Mouse (Mus musculus): ENCODE results near the gene Prdm16.

The Prdm16 gene

DNA sequence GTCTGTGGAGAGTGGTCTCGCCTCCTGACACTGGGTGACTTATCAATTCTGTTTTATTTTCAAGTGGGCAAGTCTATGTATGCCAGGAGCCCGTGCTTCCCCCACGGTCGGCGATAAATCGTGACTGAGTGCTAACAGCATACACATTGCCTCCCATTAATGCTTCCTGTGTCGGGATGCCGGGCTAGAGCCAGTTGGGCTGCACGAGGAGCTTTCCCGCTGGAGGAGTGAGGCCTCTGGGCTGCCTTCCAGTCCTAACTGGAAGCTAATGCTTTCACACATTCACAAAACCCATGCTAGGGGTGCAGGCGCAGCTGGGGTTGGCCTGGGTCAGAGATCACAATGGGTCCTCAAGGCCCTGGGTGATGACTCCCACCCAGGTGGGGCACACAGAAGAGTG is 212.0 kb downstream of the Prdm16 start:
- no peak for DNase-seq (ENCODE audit: low spot score in 2 of 2)

DNA sequence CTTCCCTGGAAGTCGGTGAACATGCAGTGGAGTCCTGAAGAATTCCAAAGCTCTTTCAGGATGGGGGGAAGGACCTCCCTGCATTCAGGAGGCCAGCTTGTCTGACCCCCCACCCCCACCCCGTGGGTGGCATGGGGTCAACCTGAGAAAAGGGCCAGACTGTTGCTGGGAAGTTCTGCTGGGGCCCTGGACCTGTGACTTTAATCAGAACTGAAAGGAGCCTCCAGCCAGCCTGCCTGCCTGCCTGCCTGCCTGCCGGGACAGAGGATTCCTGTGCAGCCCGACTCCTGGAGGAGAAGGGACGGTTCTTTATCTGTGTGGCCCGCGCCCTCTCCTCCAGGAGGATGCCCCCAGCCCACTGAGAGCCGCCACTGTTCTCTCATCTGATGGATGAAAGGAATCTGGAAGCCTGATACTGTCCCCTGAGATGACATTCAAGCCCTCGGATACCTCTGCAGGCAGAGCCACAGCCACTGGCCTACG is 214.2 kb downstream of the Prdm16 start:
- DNase-seq (ENCODE audit: low spot score in 2 of 2), result no peak

DNA sequence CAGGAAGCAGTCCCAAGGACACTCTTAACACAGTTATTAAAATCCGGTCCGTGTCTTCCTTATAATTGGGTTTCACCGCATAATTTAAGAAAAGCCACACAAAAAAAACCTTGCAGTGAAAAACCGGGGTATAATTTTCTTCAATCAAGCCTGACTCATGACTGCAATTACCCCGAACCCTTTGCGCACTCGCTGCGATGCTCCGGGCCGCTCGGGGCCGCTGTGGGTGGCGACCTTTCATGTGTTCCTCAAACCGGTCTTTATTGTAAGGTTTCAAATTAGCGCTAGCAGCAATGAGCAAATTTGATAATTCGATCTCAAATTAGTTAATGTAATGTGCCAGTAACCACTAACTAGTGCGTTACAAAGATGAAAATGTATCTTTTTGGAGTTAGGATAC is 215.9 kb downstream of the Prdm16 start:
- no peak for DNase-seq (ENCODE audit: low spot score in 2 of 2)

DNA sequence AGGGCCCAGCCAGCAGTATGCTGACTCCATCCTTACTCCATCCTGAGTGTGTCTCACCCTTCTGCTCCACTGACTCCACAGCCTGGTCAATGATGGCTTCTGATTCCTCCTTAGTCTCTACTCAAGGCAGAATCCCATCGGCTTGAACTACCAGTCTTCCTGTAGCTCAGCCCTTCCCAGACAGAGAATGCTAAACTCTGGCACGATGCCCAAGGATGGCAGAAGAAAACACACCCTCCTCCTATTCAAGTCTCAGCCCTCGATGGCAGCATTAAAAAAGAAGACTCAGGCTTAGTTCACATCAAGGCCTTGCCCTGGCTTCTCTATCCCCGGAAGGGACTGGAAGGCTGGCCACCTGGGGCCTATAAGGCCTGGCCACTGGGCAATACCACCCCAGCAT is 216.9 kb downstream of the Prdm16 start:
- no peak for DNase-seq (ENCODE audit: low spot score in 2 of 2)

DNA sequence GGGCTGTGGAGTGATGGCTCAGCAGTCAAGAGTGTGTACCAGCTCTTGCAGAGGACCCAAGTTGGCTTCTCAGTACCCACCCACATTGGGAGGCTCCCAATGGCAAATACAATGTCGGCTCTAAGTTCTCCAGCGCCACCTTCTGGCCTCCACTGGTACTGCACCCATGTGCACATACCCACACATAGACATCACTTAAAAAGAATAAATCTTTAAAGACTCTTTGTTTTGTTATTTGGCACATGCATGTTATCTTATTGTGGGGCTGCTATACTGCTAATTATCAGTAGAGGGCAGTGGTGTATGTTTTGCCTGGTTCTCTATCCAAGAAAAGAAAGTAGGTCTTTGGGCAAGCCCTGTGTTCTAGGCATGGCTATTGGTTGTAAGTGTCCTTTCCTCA is 217.7 kb downstream of the Prdm16 start:
- DNase-seq (ENCODE audit: low spot score in 2 of 2), result no peak

DNA sequence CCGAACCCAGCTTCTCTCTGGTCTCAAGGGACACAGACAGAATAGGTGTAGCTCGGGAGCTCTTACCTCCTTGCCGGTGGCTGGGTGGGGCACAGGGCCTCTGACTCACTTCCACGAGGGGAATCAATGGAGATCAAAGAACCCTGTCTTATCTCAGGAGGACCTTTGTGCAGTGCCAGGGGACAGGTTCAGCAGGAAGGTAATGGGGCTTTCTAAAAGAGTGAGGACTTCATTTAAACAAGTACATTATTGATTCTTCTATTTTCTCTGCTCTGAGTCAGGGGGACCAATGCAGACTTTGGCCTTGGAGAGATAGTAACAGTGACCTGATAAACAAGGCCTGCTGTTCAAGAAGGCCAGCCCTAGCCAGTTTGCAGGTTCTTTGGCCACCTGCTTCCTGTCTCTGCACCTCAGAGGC is 218.3 kb downstream of the Prdm16 start:
- DNase-seq (ENCODE audit: low spot score in 2 of 2), result peak in 1 of 2 experiments; percentile 8

DNA sequence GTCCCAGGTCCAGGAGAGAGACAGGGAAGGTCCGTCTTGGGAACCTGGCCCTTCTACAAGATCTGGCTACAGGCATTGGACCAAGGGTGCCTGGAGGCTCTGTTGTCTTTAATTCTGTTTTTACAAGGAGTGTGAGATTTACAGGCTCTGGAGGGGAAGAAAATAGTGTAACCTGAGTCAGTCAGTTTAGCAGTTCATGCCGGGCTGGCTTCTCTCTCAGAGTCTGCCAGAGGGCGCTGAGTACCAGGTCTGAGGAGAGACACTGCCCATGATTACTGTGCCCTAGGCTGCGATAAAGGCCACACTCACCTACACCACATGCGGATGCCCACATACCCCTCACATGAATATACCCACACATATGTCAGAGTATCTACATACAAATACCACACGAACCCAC is 219.9 kb downstream of the Prdm16 start:
- no peak for DNase-seq (ENCODE audit: low spot score in 2 of 2)

DNA sequence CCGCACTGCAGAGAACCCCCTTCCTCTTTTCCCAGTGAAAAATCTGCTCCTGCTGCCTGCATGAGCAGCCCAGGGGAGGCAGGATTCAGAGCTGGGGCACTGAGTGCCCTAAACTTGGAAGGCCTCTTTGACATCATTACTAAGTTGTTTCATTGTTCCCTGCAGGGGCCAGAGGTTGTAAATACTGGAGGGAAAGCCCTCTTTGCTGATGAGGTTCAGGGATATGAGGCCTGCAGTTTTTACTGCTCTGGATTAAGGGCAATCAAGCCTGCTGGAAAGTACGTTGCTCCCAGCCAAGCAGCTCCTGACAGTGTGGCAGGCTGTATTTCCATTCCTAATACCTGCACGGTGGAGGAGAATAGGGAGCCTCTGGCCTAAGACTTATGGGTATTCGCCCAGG is 221.8 kb downstream of the Prdm16 start:
- DNase-seq (ENCODE audit: low spot score in 2 of 2), result no peak

DNA sequence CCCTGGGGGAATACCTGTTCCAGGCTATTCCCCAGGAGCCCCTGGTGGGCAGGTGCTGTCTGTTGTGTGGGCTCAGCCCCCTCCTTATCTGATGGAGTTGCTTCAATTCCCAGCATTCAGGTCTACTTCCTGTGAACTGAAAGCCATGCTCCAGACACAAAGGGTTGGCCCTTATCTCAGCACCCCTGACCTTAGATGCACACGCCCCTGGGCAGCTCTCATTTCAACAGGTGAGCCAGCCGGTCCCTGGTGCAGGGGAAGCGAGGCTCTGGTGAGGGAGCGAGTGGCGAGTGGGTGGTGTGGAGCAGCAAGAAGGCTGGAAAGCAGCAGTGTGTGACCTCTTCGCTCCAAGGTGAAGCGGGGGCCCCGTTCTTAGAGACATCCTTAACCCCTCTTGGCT is 226.1 kb downstream of the Prdm16 start:
- no peak for DNase-seq (ENCODE audit: low spot score in 2 of 2)

DNA sequence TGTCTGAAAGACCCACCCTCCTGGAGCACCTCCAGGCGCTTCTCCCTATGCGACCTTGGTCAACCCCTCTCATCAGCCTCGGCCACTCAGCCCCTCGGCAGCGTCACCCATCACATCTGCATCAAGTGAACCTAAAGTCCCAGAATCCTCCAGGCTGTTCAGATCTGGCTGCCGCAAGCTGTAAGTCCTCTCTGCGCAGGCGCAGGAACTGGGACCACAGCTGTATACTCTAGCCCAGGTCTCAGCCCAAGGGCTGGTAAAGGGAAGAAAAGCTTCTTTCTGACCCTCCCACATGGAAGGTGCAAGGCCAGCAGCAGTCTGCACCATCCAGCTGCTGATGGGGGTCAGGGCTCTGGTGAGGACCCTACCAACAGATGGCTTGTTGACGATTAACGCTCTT is 226.8 kb downstream of the Prdm16 start:
- DNase-seq (ENCODE audit: low spot score in 2 of 2), result no peak

DNA sequence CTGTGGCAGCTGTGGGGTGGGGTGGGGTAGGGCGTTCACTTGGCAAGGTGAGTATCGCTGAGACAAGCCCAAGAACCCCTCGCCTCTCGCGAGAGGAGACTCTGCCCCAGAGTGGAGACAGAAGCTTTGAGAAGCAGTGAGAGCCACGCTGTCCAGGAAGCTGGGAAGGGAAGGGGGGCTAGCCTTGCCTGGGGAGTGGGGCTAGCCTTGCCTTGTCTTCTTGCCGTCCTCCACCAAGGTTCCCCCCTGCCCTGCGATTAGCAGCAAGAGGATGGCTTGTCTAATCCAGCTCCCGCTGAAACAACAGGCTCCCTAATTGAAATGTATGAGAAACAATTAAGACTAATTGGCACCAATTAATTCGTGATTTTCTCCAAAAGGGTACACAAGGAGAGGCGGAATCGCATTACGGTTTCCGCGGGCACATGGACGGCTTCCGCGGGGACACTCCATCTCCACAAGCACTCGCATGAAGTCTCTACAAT is 227.4 kb downstream of the Prdm16 start:
- DNase-seq (ENCODE audit: low spot score in 2 of 2), result no peak

DNA sequence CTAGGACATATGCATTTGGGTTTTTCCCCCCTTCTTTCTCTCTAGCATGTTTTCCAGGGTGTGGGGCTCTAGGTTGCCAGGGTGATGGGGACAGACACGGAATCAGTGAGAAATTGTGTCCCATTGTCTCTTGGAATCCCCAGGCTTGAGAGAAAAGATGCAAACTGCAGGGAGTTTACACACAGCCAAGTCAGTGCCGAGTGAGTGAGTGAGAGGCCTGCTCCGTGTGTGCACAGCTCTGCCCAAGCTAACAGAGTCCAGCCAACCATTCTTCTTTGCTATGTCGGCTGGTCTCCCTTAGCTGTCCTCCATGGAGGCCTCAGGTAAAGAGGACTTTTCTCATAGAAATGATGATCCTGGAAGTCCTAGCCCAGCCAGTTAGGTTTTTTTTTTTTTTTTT is 233.7 kb downstream of the Prdm16 start:
- DNase-seq (ENCODE audit: low spot score in 2 of 2), result no peak

DNA sequence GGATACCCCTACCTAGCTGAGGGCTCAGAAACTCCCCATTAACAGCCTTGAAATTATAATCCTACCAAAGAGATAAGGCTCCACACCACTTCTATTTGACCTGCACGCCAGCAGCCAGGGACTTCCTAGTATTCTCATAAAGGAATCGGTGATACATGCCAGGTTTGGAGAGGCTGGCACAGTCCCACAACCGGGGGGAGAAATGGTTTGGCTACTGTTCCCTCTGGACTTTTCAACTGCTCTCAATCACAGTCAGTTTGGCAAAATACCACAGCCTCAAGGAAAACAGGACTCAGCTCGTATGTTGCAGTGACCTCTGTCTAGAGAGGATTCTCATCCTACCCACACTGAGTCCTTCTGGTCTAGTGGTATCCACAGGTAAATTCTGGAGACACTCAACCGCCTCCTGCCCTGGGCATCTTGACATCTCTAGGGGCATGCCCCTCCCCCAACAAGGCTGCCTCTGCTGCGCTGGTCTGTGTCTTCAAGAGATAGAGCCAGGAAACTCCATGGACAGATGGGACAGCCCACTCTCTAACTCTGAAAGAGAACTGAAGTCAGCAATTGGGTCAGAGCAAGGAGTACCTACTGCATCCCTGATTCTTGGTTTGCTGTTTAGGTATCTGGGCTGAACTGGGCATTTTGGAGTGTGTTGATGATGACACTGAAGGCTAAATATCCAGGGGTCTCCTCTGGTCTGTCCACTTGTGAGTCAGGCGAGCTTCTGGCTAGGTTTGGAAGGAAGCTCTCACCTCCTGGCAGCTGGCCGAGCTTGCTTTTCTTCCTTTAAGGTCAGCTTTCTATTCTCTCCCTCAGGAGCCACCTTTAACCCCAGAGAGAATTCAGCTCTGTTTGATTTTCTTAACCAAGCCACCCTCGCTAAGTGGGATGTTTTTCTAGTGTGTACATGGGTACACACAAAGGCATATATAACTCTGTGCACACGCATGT is 234.4 kb downstream of the Prdm16 start:
- no peak for DNase-seq (ENCODE audit: low spot score in 2 of 2)

DNA sequence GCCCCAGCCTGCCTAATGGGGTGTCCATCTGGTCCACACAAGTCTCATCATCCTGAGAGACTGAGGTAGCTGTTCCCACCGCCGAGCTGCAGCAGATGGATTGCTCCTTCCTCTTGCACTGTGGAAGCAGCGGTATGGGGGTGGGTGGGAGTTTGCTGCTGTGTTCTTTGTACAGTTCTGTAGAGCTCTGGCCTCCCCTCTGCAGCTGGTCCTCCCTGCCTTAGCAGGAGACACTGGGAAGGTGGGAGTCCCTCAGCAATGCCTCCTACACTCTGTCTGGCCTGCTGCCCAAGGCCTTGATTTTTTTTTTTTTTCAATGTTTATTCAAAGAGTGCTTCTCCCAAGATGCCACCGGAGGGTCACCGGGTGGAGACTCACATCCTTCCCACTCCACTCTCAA is 235.3 kb downstream of the Prdm16 start:
- DNase-seq (ENCODE audit: low spot score in 2 of 2), result no peak

DNA sequence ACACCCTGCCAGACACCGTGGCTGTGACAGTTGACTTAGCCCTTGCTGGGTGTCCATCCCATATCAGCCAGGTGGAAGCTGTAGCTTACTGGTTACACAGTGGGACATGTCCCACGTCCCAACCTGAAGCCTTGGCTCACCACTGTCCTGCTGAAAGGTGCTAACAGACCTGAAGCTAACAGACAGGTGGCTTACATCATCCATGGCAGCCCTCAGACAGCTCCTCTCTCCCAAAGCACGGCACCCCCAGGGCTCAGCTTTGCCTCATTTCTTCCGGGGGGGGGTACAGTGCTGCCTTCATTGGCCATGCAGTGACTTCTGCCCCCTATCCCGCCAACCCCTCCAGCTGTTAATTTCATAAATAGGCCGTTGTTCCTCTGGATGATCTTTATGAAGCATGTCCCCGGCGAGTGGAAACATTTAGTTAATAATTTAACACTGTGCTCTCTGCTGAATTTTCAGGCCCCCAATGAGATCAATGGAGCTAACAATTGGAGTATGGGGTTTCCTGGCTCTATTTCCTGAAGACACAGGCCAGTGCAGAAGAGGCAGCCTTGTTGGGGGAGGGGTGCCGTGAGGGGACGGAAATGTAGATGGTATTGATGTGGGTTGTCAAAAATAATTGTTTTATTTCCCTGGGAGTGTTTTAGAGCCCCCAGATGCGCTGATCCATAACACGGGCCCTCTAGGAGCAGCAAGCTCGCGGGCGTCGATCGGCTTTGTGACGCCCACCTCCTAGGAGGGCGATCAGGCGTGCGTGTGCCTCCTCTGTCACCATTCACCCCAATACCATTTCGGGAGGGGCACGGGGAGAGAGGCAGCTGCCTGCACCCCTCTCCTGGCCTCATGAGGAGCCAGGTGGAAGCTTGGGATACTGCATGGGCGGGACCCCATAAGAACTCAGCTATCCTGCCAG is 236.2 kb downstream of the Prdm16 start:
- DNase-seq (ENCODE audit: low spot score in 2 of 2), result no peak

DNA sequence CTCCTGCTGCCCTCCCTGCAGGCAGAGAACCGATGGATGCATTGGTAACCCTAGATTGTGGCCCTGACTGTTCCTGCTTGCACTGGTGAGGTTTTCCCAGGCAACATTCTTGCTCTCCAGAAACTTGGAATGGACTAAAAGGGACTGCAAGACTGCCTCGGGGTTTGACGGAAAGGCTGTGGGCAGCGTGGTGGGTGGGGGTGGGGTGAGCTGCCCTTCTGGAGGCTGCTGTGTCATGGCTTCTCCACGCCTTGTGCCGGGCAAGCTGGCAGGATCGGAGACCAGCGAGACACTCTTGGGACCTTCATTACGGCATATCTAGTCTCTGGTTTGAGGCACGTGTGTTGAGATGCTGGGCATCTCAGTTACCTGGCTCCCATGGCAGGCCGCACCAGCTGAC is 237.0 kb downstream of the Prdm16 start:
- DNase-seq (ENCODE audit: low spot score in 2 of 2), result no peak

DNA sequence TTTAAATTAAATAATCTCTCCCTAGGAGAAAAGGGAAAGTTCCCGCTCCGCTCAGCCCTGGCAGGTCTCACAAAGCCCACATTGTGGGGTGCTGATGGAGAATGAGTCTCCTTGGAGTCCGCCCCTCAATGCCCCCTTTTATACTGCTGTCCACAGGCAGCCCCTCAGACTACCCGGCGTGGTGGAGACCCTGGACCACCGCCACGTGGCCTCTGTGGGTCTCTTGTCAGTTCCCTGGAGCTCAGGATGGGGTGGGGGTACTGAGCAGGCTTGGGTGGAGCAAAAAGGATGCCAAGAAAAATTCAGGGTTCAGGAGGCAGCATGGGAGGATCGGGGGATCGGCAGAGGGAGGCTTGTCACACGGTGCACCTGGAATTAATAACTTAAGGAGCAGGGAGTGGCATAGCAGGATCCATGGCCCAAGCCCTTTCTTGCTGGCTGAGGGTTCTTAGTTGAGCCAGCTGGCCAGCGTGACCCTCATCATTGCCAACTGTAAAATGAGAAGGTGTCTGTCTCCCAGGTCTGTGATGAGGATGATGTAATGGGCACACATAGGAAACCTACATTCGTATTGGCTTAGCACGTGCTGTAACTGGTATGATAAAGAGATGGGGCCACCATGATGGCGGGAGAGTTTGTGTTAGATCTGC is 239.9 kb downstream of the Prdm16 start:
- DNase-seq (ENCODE audit: low spot score in 2 of 2), result no peak

DNA sequence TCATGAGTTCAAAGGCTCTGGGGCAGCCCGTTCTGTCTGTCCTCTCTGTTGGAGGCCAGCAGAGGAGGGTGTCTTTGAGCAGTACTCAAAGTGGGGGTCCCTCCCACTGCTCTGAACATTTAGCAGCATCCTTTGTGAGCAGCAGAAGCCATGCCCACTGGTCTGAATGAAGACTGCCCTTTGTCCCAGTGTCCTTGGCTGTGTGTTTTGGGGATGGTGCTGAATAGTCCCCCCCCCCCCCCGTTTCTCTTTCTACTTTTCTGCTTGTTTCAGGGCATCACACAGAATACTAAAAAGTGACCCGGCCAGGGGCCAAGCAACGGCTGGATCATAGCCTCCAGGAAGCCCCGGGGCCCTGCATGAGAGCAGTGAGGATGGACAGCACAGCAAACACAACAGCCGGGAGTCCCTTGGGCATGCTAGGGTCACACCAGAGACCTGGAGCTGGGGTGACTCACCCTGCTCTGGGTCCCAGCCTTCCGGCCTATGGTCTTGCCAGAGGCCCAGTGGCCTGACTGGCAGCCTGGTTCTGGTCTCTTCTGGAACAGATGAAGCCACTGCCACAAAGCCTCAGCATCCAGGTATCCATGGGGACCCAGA is 242.4 kb downstream of the Prdm16 start:
- DNase-seq (ENCODE audit: low spot score in 2 of 2), result no peak

DNA sequence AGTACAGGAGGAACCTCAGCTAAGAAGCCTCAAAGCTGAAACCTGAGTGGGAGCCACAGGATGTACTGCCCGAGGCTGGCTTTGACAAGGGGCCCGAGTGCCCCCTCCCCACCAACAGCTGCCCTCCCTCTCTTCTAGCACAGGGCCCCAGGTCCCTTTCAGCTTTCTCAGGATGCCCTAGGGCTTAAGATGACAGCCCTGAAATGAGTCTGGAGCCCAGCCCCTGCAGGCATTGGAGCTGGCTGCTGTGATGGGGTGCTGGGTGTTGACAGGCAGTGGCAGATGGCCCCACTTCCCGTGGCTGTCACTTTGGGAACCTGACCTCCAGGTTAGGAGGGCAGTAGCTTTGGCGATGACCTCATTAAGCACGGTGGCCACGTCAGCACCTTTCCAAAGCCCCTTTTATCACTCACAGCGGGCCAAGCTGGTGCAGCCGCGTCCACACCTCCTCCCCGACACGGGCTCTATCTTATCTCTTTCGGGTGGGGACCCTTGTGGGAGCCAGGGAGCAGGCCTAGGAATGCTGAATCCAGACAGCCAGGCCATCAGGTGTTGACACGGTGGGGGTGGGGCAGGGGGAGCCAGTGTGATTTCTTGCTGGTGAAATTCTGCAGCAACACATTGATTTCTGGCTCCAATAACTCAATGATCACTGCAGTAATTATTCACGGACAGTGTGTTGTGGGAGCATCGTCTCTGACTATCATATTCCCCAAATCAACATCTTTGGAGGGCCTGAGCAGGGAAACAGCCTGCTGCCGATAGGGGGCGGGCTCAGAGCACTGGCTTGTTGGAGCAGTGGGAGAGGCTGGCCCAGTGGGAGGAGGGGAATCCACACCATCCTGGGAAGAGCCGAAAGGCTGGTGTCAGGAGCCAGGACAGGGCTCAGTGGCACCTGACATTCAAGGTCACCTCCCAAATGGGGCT is 243.2 kb downstream of the Prdm16 start:
- no peak for DNase-seq (ENCODE audit: low spot score in 2 of 2)

DNA sequence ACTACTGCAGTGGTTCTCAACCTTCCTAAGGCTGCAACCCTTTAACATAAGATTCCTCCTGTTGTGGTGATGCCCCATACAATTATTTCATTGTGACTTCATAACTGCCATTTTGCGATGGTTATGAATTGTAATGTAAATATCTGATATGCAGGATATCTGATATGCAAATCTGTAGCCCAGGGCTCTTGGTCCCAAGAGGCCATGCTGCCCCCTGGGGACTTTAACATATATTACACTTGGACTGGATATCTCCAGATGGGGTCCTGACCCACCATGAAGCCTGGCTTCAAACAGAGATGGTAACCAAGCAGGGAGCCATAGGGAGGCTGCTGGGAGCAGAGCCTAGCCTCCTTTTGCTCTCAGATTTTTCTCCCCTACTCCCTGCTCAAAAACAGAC is 244.0 kb downstream of the Prdm16 start:
- DNase-seq (ENCODE audit: low spot score in 2 of 2), result no peak
